Mouse (Mus musculus): ENCODE measurements around the gene Myom1.

The Myom1 gene

DNA sequence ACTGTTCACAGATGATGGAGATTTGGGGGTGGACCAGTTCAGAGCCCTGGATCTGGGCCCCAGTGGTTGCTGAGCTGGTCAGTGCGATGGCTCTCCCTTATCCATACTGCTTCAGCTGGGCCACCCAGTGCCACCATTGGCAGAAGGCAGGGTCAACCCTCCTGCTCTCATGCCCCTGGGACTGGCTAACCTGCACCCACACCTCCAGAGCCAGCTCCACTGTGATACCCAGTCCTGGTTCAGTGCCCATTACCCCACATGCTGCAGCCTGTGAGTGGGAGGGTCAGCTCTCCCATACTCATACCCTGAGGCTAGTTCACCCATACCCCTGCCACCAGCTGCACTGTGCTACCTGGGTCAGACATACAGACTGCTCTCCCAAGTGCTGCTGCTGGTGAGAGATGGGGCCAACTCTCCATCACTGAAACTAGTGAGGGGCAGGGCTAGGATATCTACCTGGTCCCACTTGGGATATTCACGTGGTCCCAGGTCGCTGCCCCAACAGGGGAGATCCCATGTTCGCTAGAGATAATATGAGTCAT is 15.1 kb downstream of the Myom1 start:
- DNase-seq (ENCODE audit: low spot score in 2 of 2): no peak

GRCm38 (mm10) chr17:71018151-71018550 is 15.7 kb downstream of the Myom1 start:
- DNase-seq (ENCODE audit: low spot score in 2 of 2): no peak

DNA sequence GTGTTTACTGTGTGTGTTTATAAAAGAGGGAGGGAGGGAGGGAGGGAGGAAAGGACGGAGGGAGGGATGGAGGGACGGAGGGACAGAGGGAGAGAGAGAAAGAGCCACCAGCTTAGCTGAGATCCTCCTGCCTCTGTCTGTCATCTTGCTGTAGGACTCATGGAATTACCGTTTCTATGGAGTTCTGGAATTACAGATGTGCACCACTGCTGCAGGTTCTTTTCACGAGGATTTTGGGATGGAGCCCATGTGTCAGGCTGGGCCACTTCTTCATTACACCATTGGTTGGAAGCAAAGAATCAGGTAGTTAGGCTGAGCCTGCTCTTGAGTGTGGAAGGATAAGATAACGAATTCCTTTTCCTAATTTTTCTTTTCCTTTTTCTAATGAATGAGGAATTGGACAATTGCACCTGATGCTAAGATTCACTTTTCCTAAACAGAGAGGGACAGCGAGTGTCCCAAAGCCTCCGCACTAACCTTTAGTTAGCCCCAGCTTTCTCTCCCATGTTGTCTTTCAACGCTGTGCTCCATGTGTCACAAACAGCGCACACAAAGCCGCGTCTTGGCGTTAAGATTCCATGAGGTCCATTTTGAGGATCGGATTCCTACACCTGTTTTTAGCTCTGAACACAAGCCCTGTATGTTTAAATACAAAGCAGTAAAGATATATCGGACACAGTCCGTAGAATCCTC is 16.3 kb downstream of the Myom1 start:
- DNase-seq (ENCODE audit: low spot score in 2 of 2): no peak

- DNase-seq (ENCODE audit: low spot score in 2 of 2): no peak
Measured at GRCm38 (mm10) chr17:71019309-71019655, 16.8 kb downstream of the Myom1 start.

GRCm38 (mm10) chr17:71019860-71020259 is 17.4 kb downstream of the Myom1 start:
- DNase-seq (ENCODE audit: low spot score in 2 of 2): no peak

DNA sequence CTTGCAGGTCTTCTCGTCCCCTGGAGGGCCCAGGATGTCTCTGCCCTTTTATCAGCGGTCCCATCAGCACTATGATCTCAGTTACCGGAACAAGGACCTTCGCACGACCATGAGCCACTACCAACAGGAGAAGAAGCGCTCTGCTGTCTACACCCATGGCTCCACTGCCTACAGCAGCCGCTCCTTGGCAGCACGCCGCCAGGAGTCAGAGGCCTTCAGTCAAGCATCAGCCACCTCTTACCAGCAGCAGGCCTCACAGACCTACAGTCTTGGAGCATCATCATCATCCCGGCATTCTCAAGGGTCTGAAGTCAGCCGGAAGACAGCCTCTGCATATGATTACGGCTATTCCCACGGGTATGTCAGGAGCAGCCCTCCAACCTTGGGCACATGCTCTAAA is 20.4 kb downstream of the Myom1 start:
- DNase-seq (ENCODE audit: low spot score in 2 of 2): no peak

- no peak for DNase-seq (ENCODE audit: low spot score in 2 of 2)
Measured at GRCm38 (mm10) chr17:71024071-71024470, 21.6 kb downstream of the Myom1 start.

DNA sequence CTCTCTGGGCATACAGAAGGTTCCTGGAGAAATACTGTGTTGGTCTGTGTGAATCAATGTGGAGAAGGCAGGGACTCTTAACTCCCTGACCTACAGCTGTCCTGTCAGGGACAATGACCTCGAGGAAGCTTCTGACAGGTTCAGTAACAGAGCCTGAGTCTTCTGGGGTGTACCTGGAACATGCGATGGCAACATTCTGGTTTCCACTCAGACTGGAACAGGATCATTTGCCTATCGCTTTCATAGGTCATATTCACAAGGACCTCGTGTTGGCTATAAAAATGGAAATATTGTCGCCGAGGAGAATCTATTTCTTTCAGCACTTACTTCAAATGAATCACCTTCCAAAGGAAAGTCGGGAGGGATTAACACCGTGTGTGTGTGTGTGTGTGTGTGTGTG is 23.5 kb downstream of the Myom1 start:
- no peak for DNase-seq (ENCODE audit: low spot score in 2 of 2)

DNA sequence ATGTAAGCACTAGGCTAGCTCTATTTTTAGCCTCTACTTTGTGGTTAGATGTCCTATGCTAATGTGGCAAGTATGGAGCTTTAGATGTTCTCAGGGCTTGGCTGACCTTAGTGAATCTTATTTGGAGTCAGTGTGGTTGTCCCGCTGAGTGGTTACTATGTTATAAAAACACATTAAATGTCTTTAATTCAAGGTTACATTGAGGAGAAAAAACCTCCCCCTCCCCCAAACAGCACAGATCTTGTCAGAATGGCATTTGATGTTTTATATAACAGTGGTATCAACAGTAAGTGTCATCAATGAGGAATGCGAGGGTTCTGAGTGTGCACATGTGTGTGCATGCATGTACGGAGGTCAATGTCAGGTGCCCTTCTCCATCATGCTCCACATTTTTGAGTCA is 24.8 kb downstream of the Myom1 start:
- DNase-seq (ENCODE audit: low spot score in 2 of 2): no peak

DNA sequence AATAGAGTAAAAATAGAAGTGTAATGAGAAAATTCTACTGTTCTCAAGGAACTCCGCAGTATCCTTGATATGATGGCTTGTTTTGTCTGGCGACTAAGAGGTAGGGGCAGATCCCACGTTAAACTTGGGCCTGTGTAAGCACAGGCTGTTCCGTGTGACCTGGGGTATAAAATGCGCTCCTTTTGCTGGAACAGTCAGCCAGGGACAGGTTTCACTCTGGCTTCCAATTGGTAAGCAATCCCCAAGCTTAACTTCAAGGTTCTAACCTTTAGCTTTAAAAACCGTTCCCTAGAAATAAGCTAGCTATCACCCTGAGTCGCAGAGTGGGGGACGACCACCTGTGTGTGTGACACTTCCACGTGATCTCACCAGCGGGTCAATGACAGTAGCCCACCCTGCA is 30.3 kb downstream of the Myom1 start:
- DNase-seq (ENCODE audit: low spot score in 2 of 2): no peak

- no peak for DNase-seq (ENCODE audit: low spot score in 2 of 2)
Measured at GRCm38 (mm10) chr17:71034472-71034871, 32.0 kb downstream of the Myom1 start.

DNA sequence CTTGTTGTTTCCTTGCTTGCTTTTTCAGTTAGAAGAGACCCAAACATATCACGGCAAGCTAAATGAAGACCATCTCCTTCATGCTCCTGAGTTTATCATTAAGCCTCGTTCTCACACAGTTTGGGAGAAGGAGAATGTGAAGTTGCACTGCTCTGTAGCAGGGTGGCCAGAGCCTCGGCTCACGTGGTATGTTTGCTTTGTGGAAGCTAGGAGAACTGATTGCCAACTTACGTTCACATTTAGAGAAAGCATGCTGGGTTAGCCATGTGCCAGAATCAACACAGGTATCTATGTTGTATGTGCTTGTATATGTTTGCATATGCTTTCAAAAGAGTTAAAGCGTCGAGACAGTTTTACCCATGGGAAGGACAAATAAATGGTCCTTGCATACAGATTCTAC is 34.8 kb downstream of the Myom1 start:
- no peak for DNase-seq (ENCODE audit: low spot score in 2 of 2)

- no peak for DNase-seq (ENCODE audit: low spot score in 2 of 2)
Measured at GRCm38 (mm10) chr17:71038812-71039211, 36.4 kb downstream of the Myom1 start.

- no peak for DNase-seq (ENCODE audit: low spot score in 2 of 2)
Measured at GRCm38 (mm10) chr17:71039851-71040581, 37.6 kb downstream of the Myom1 start.

- DNase-seq (ENCODE audit: low spot score in 2 of 2): no peak
Measured at GRCm38 (mm10) chr17:71040582-71040880, 38.1 kb downstream of the Myom1 start.

- DNase-seq (ENCODE audit: low spot score in 2 of 2): no peak
Measured at GRCm38 (mm10) chr17:71042645-71043044, 40.2 kb downstream of the Myom1 start.

- DNase-seq (ENCODE audit: low spot score in 2 of 2): no peak
Measured at GRCm38 (mm10) chr17:71045591-71045990, 43.2 kb downstream of the Myom1 start.

DNA sequence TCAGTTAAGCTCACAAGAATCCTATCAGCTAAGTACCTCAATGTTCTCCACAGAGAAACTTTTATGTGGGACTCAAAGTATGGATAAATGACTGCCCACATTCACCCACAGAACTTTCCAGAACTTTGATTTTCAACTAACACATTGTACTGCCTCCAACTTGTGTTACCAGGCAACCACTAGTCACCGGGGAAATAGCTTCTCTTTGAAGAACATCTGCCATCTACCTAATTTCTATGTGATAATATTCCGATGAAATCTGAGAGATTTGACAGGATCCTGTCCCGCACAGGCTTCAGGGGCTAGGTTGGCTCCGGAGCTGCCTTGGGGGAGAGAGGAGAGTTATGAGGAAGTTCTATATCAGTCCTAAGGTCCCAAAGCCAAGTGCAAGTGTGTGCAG is 44.4 kb downstream of the Myom1 start:
- DNase-seq (ENCODE audit: low spot score in 2 of 2): no peak

GRCm38 (mm10) chr17:71049292-71049691 is 46.9 kb downstream of the Myom1 start:
- DNase-seq (ENCODE audit: low spot score in 2 of 2): no peak

DNA sequence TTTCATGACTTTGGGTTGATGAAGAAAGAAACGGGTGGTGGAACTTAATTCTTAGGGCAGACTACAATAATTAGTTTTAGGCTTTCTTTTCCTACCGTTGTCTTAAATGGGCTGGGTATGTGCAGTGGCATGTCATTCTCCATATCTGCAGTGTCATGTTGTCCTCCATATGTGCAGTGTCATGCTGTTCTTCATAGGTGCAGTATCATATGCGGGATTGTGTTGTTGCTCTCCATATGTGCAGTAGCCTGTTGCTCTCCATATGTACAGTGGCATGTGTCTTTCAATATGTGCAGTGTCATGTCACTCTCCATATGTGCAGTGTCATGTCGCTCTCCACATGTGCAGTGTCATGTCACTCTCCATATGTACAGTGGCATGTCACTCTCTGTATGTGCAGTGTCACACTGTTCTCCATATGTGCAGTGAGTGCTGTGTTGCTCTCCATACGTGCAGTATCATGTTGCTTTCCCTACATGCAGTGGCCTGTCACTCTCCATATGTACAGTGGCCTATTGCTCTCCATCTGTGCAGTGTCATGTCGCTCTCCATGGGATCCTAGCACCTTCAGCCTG is 50.8 kb downstream of the Myom1 start:
- no peak for DNase-seq (ENCODE audit: low spot score in 2 of 2)

GRCm38 (mm10) chr17:71055203-71055894 is 52.9 kb downstream of the Myom1 start:
- DNase-seq (ENCODE audit: low spot score in 2 of 2): no peak

GRCm38 (mm10) chr17:71056405-71056804 is 54.0 kb downstream of the Myom1 start:
- DNase-seq (ENCODE audit: low spot score in 2 of 2): no peak

DNA sequence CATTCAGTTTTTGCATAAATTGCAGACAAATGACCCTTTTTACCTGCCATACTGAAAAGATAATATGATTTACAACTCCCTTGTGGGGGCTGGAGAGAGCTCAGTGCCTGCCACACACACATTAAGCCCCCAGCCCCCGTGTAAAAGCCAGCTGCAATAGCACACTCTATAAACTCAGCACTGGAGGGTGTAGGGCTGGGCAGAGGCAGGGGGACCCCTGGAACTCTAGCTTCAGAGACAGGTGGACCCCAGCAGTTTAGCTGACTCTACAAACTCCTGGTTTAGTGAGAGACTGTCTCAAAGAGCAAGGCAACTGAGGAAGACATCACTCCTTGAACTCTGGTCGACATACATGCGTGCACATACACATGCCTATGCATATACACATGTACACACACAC is 55.3 kb downstream of the Myom1 start:
- no peak for DNase-seq (ENCODE audit: low spot score in 2 of 2)
